Mouse (Mus musculus) ZHBTc4 (cell line): ENCODE results near the gene Fgr.

Experiments used
- DNase-seq: peaks from one replicate; pipeline ENCODE4 v3.0.0-alpha.2; 2011; ENCODE audit warnings: low read depth, low spot score

Fgr gene

DNA sequence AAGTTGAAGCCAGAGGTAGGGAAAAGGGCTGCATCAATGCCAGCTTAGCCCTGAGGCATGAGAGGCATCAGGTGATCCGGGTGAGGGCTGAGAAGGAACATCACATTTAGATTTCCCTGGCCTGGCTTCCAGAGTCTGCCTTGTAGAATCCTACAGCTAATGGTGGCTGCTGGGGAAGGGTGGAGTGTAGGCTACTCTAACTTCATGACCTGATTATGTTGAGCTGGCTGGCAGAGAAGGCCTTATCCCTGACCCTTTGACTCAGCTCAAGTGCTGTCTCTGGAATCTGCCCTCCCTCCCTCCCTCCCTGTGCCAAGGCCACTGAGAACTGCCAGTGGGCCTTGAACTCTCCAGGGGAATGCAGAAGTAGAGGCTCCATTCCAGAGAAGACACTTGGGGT is 61.6 kb downstream of the Fgr start:
- no peak for DNase-seq

DNA sequence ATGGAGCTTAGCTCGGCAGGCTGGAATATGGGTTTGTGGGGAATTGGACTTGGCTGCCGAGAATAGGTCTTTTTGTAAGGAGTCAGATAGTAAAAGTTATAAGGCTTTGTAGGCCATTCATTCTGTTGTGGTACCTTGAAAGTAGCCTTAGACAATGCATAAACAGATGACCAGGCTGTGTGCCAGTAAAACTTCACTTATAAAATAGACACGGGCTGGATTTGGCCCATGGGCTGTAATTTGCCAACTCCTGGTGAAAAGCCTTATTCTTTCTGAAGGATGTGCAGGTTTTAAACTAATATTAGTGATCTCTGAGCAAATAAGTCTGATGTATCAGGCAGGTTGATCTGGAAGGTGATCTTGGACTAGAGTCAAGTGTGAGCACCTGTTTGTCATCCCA is 62.1 kb downstream of the Fgr start:
- no peak for DNase-seq

DNA sequence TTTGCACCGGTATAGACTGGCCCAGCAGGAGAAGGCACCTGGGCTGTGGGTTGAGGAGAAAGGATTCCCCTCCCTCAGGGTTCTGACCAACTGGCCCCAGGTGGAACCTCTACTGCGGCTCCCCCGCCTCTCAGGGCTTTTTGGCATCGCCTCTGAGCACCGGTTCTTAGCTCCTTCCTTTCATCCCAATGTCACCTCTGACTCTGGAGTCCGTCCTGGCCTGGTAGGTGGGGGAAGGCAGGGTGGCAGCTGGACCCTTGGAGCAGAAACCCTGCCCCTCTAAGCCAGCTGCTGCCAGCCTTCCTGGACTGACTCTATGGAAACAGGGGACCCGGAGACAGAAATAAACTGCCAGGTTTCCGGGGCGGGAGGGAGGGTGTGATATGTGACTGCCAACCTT is 63.4 kb downstream of the Fgr start:
- DNase-seq: no peak

GRCm38 (mm10) chr4:133037798-133038197 is 63.9 kb downstream of the Fgr start:
- peak; percentile 40 for DNase-seq

- DNase-seq: peak; percentile 80
Observed at GRCm38 (mm10) chr4:133038521-133039115, 64.7 kb downstream of the Fgr start.

- DNase-seq: peak; percentile 72
Observed at GRCm38 (mm10) chr4:133039116-133039819, 65.4 kb downstream of the Fgr start.

GRCm38 (mm10) chr4:133039832-133040231 is 65.9 kb downstream of the Fgr start:
- peak; percentile 65 for DNase-seq

DNA sequence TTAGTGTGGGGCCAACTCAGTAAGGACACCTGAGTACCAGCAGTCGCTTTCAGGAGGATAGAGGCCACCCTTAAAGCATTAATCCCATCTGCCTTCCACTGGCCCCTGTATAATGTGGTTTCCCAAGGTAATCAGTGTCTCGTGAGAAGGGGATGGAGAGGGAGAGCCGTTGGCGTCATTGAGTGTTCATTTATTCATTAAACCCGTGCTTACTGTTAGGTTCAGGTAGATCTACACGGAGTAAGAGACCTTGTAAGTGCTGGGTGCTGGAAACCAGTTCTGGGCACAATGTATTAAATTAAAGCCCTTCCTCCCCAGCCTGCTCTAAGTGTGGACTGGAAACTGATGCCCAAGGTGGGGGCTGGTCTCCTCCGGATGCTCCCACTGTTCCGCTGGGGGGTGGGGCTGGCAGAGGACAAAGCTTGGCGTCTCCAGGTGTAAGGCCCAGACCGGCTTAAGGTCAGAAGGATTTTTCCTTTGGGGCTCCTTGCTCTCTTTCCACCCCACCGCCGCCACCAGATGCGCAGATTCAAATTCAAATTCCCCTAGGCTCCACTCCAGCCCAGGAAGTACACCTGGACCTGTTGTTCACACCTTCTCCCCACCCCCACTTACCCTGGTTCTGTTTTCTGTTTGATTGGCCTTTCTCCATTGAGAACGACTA is 66.5 kb downstream of the Fgr start:
- peak; percentile 87 for DNase-seq

DNA sequence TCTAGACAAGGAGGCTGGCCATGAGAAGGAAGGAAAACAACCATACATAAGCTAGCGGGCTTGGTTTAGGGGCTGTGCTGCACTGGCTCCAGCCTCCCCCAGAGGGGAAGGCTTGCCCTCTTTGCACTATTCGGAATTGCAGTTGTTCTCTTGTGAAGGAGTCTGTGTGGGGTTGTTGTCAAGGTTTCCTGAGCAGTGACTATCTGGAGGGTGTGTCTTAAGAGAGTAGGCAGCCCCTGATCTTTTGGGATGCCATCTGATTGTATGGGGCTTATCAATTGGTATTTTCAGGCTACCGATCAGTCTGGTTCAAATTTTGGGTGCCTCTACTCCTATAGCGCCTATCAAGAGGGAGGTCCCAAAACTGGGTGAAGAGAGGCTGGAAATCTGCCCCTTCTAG is 68.3 kb downstream of the Fgr start:
- no peak for DNase-seq

GRCm38 (mm10) chr4:133042651-133043635 is 69.0 kb downstream of the Fgr start:
- no peak for DNase-seq

DNA sequence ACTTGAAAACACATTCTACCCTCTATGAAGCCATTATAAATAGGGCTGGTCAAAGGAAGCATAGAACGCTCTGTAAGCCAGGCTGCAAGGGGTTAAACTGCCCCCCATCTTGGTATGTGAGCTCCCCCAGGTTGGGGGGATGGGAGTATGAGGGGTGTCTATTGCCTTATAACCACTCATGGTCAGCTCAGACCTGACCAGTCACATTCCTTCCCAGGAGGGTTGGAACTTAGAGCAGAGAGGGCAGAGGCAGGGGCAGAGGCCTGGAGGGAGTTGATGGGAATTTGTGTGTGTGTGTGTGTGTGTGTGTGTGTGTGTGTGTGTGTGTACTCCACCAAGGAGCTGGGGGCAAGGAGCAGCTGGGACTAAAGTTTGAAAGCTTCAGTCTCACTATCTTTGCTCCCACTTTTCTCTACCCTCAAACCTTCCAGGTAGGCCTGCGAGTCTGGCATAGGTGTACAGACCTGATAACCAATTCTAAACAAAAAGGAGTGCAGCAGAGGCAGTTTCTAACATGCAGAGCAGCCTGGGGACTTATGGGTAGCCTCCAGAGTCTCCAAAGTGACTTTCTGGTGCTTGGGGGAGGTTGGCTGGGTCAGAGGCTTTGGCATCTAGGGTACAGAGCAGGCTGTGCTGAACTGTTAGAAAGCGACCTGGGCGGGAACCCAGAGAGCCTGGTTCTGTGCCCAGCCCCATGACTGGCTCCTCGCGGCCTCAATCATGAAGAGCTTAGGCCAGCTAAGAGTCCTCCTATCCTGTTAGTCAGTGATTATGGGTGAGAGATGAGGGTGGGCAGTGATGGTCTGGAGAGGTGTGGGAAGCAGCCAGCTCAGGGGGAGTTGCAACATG is 70.1 kb downstream of the Fgr start:
- DNase-seq: no peak

- DNase-seq: no peak
Observed at GRCm38 (mm10) chr4:133044647-133045094, 70.8 kb downstream of the Fgr start.

DNA sequence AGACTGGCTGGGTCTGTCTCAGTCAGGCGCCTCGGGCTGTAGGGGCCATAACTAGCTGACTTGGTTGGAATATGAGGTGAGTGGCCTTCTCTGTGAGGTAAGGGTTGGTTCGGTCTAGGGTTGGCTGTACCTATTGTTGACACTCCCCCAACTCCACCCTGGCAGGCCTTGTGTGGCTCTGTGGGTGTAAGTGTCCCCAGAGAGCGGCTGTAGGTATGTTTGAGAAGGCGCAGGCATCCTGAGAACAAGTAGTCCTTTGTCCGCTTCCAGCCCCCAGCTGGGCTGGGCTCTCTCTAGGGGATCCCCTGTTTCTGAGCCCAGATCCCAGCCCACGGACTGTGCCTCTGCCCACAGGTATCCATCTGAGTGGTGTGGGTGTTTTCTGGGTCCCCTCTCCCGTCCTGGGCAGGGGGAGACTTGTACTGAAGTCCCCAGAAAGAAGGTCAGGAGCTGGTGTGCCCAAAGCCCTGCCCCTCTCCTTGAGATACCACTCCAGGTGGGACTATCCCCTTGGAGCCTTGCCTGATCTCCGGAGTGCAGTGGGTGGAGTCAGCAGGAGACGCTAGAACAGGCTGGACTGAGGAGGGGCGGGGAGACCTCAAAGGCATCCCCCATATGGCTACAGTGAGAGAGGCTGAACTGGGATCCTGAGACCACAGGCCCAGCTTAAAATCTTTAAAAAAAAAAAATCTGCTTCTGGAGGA is 72.0 kb downstream of the Fgr start:
- DNase-seq: peak; percentile 67

DNA sequence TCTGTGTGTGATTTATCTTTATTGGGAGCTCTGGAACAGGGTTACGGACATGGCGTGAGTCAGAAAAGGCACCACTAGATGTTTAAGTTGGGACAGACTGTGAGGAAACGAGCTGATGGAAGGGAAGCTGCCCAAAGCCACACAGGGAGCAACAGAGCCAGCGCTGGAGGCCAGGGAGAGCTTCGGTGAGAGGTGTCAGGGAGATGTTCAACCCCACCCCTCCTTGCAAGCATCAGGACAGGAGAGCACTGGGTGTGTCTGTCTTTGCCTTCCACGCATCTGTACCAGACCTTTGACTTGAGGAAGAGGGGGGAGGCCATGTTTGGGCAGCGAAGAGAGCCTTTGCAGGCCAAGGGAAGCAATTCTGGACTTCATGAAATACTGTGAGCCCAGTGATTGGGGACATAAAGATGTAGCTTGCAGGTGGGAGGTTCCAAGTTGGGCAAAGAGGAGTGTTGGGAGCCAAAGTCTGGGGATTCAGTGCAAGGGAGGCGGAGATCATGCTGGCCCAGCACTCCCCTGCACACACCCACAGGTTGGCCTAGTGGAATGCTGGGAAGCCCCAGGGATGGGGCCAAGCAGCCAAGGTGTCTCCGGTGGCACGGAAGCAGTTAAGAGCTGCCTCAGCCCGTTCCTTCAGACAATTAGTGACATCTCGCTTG is 72.9 kb downstream of the Fgr start:
- DNase-seq: peak; percentile 60

GRCm38 (mm10) chr4:133047353-133048105 is 73.6 kb downstream of the Fgr start:
- no peak for DNase-seq

GRCm38 (mm10) chr4:133049071-133049920 is 75.4 kb downstream of the Fgr start:
- no peak for DNase-seq

DNA sequence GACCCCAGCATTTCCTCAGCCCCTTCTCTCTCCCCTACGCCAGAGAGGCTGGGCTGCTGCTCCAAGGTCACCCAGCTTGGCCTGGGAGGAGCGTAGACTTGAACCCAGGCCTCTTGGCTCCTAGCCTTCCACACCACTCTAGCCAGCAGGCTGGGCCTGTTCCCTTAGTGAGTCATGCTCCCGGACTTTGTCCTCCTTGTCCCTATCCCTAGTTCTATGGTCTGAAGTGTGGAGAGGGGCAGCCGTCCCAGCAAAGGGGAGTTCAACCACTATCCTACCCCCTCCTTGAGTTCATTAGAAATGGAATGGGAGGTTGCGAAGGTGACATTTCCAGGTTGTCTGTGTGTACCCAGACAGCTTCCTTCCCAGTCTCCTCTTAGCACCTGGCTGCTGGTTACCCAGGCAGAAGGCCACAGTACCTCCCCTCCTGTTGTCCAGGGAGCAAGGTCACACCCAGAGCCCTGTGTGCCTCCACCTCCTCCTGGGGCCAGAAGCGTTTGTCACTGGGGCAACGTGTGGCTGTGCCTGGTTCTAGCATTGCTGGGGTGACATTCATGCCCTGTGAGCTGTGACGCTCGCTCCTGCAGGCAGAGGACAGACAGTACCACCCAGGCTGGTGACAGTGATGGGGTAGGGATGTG is 76.4 kb downstream of the Fgr start:
- no peak for DNase-seq
